Mouse (Mus musculus) adrenal gland, postnatal 25 days (tissue): Measurements from ENCODE around the gene B4galt3. TPM values are rescaled to one million over a fixed set of nuclear protein-coding genes. Genes with fewer than 3 reads are reported as not detected.
A peak's percentile ranks its signal among the peaks of the same experiment; 100 is the strongest.
"Not testable (repeated sequence)": the region's sequence is repeated elsewhere in the genome, so short reads cannot be mapped to it uniquely, and the experiment has no call there.

Source experiments
- DNase-seq: peaks from one replicate; pipeline ENCODE4 v3.0.0; 2021; ENCODE audit warnings: mixed read lengths
- total RNA-seq: library from RNA; stranded (reverse); gene quantifications from 2 replicates; pipeline ENCODE4 v1.2.3, GENCODE M21; 2021

The B4galt3 gene
- total RNA-seq, 1 experiment from 2014 or later: 38.1 TPM

DNA sequence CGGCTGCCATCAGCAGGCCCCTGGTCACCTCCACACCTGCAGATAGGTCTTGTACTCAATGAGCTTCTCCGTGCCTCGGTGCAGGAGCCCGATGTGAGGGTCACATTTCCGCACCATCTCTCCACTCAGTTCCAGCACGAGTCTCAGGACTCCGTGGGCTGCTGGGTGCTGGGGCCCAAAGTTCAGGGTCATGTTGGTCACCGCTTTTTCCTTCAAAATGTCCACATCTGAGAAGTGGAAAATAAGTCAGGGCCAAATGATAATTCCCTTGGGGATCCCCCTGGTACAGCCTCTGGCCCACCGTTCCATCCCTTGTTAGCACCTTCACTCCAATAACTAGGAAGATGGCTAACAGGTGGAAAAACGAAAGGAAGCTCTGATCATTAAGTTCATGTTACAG lies 29.2 kb upstream of the B4galt3 start:
- DNase-seq: no peak

DNA sequence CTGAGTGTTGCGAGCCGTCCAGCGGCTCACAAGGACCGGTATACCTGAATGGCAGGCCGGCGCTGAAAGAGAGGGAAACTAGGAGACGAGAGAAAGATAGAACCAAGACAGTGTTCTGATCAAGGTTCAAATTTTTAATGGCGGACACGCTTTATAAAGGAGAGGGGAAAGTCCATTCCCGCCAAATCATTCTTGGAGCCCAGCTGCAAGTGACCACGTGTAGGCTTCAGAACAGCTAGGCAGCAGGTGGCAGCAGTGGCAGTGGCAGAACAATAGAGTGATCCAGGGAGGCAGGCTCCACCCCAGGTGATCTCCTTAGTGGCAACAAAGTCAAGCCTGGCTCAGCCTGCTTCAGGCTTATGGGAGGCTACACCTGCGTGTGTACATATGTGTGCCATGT lies 28.2 kb upstream of the B4galt3 start:
- DNase-seq: not testable (repeated sequence)

DNA sequence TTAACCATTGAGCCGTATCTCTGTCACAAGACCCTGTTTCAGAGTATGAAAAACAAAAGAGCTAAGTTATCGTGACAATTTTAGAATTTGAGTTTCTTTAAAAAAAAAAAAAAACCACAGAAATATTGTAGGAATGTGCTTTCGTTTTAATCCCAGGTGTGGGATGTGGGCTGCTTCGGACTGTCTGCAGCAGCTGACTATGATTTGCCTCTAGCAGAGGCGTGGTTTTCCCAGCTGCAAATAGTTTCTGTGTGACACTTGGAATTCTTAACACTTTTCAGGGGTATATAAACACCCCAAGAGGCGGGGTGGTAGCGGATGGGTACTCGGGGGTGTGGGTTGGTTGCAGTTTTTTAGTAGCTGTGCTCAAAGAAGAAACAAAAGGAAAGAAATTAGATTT lies 24.8 kb upstream of the B4galt3 start:
- DNase-seq: no peak

DNA sequence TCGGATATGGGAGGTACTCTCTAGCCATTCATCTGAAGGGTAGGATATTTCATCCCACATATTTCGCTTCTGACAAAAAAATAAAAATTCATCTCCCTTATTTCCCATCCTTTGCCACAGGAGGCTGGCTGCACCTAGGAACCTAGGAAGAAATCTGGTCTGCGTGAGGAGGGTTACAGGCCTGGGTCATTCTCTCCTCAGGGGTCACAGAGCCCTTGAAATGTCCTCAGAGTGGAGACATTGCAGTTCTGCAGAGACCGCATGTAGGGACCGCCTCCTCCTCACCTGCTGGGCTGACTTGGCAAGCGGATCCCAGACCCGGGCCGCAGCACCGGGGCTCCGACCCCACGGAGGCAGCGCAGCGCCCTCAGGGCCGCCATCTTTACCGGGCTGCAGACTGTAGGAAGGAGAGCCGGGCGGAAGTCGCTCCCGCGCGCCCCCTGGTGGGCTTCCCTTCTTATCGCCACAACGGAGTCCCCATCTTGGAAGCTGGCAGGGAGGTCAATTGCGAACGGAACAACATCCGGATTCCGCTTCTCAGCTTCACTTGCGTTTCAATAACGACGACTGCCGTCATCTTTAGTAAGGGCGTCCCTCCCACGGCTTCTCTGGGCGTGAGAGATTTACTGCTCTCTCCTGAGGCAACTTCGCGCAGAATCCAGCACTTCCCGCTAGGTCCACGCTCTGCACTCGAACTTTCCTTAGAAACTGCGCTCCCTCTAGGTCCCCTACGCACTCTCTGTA lies 23.2 kb upstream of the B4galt3 start:
- peak; percentile 96 for DNase-seq

DNA sequence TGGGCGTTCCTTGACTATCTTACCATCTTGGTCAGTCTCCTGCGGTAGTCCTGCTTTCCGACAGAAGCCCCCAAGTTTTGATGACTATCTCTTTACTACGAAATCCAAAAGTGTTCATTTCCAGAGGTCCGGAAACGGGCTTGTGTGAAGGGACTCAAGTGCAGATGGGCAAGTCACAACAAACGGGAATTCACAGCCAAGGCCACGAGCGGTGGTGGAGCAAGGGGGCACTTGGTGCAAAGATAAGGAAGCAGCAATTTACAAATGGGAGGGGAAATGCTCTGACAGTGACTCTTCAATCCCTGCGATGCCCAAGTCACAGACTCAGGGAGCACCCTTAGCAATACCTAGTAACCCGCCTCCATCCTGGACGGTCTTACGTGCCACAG lies 22.7 kb upstream of the B4galt3 start:
- no peak for DNase-seq

DNA sequence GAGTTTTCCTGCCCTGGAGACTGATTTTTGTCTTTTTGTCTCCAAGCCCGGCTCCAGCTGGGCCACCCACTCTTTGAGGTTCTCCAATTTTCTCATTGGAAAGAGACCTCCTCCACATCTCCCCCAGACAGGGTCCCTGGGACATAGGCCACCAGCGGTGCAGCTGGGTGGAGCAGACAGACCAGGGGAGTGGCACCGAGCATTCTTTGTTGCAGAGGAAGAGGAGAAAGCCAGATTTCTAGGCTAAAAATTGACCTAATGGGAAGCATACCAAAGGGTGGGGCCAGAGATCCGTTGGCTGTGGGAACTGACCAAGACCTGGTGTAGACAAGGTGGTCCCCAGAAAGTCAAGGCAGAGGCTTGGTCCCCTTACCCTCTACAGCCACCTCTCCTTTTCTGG lies 22.2 kb upstream of the B4galt3 start:
- DNase-seq: no peak

DNA sequence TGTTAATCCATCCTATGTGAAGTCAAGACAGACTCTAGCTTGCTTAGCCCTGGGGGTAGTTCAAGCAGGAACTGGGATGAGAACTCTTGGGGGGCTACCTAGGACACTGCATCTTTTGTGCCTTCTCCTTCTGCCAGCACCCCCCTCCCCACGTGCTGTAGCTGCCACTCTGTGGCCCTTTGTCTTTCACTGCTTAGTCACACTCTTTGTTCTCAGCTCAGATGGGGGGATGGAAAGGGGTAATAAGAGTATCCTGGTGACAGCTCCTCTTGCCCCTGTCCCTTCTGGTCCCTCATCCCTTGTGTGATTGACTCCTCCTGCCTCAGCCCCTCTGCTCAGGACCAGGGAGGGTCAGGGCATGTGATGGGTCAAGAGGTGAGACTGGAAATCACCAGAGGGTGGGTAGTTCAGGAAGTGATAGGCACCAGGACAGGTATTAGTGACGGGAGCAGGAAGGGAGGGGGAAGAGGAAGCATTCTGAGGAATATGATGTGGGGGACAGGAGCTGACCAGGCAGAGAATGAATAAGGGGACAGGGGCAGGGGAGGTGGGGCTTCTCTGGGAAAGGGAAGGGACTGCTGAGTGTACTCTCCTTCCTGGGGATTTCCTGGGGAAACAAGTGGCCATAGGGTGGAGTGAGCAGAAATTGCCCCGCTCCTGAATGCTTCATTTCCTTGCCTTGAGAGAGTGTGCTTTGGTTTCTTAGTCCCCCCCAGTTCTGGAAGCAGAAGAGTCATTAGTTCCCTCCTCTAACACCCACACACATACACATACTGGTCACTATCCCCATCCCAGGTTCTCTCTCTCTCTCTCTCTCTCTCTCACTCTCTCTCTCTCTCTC lies 21.5 kb upstream of the B4galt3 start:
- no peak for DNase-seq

DNA sequence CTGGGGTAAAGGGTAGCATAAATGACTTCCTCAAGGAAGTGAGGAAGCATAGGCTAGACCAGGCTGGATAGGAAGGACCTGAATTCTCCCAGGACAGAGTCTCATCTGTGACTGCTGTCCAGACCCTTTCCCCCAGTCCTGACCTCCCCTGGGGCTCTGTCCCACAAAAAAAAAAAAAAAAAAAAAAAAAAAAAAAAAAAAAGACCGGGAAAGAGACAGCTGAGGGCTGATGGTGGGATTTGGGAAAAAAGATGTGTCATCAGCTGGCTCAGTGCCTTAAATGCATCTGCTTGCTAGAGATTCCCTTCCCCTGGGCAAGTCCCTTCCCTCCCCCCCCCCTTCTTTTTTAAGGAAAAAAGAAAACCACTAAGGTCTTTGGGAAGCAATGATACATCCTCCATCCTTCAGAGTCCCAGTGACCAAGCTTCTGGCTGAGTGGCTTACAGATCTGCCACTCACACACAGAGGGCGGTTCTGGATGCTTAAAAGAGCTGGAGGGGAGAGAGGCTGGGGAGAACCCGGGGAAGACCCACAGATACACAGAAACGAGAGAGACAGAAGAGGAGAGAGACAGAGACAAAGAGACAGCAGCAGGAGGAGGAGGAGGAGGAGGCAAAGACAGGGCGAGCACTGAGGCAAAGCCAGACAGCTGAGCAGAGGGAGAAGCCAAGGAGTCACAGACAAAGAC lies 20.1 kb upstream of the B4galt3 start, which contains the start of gene Adamts4:
Gene Adamts4, plus strand, starts transcription at position 509 of the 688 bp plus-strand sequence.
- DNase-seq: no peak

DNA sequence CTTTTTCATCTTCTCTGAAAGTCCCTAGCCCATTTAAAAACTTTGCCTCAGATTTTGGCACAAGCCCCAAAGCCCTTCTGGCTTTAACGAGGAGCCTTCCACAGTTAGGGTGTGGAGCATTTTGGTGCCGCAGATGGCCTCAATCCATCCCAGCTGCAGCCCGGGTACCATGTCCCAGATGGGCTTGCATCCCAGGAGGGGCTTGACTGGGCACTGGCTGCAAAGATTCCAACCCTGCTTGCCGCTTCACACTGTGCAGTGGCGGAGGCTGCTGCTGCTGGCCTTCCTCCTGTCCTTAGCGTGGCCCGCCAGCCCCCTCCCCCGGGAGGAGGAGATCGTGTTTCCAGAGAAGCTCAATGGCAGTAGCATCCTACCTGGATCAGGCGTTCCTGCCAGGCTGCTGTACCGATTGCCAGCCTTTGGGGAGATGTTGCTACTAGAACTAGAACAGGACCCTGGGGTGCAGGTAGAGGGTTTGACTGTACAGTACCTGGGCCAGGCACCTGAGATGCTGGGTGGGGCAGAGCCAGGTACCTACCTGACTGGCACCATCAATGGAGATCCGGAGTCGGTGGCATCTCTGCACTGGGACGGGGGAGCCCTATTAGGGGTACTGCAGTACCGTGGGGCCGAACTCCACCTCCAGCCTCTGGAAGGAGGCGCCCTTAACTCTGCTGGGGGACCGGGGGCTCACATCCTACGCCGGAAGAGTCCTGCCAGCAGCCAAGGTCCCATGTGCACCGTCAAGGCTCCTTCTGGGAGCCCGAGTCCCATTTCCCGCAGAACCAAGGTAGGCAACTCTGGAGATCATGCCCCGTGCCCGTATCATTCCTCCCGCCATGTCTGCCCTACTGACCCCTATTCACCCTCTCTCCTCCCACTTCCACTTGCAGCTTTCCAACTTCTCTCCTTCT lies 19.2 kb upstream of the B4galt3 start, which contains the start of gene Ndufs2:
Gene Ndufs2, minus strand, starts transcription at position 709 of the 914 bp plus-strand sequence.
- DNase-seq: no peak

DNA sequence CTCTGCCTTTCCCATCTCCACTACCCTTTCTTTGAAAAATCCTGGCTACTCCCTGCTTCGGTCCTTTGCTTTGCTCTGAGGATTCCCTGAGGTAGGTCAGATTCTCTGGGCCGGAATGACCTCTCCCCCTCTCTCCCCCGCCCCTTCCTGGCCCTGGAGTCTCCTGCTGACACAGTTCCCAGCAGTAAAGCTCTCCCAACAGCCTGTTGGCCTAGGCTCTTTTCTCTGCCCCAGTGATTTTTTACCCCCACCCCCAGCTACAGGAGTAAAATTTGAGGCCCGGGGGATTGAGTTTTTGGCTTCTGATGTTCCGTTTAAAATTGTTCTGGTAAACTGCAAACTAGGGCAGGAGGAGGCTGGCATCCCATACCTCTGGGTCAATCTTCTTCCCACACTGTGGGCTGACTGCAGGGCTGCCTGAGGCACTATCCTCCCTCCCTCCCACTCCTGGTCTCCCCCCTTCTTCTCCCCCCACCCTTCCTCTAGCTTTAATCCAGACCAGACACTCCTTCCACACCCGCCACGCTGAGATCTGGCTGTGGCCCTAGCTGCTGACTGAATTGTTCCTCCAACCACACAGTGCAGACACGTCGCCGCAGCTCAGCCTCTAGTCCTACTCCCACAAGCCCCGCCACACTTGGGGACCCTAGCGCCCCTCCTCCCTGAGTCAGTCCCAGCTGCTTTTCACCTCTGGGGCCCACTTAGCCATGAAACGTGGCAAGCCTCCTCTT lies 18.4 kb upstream of the B4galt3 start:
- DNase-seq: no peak

DNA sequence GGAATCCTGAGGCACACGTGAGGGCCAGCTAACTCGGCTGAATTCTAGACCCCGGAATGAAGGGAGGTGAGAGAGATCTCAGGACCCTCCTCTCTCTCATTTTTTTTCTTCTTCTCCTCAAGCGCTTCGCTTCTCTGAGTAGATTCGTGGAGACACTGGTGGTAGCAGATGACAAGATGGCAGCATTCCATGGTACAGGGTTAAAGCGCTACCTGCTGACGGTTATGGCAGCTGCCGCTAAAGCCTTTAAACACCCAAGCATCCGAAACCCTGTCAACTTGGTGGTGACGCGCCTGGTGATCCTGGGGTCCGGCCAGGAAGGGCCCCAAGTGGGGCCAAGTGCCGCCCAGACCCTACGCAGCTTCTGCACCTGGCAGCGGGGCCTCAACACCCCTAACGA lies 17.7 kb upstream of the B4galt3 start:
- no peak for DNase-seq

DNA sequence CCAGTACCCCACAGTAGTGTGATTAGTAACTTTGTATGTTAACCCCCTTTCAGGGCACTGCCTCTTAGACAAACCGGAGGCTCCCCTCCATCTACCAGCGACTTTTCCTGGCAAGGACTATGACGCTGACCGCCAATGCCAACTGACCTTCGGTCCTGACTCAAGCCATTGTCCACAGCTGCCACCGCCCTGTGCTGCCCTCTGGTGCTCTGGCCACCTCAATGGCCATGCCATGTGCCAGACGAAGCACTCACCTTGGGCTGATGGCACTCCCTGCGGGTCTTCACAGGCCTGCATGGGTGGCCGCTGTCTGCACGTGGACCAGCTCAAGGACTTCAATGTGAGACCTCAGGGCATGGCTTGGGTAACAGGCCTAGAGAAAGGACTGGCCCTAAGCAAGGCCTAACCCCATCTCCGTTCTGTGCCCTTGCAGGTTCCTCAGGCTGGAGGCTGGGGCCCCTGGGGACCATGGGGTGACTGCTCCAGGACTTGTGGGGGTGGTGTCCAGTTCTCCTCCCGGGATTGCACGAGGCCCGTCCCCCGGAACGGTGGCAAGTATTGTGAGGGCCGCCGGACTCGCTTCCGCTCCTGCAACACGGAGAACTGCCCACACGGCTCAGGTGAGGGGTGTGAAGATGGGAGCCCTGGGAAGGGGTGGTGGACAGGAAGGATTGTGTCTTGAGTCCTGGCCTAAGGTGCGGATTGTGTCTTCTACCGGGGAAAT lies 13.9 kb upstream of the B4galt3 start:
- peak; percentile 66 for DNase-seq

DNA sequence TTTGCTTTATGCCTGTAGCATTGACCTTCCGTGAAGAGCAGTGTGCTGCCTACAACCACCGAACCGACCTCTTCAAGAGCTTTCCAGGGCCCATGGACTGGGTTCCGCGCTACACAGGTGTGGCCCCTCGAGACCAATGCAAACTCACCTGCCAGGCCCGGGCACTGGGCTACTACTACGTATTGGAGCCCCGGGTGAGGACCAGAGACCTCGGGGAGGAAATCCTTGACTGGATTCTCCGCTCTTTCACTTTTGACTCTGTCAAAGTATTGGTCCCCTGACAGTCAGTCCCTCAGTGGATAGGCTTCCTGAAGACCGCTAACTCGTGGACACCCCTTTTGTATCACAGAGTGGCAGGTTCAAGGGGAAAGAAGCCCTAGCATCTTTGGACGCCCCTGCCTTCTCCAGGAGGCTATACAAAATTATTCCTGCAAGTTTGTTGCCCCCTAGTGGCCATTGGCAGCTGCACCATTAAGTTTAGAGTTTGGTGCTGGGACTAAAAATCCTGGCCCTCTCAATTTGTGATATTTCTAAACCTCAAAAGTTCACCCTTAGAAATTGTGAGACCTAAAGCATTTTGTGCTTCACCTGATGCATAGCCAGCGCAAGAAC lies 13.1 kb upstream of the B4galt3 start:
- DNase-seq: peak; percentile 52

DNA sequence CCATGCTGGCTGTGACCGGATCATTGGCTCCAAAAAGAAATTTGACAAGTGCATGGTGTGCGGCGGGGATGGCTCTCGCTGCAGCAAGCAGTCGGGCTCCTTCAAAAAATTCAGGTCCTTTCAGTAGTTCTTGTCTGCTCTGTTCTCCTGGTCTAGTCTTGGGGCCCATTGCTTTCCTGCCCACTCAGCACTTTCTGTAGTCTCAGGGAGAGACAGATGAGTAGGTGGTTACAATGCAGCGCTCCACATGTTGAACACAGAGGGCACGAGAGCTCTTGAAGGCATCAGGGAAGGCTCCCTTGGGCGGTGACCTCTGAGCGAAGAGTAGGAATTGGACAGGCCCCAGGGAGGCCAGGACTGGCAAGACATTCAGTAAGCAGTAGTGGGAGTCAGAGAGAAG lies 12.3 kb upstream of the B4galt3 start:
- no peak for DNase-seq

DNA sequence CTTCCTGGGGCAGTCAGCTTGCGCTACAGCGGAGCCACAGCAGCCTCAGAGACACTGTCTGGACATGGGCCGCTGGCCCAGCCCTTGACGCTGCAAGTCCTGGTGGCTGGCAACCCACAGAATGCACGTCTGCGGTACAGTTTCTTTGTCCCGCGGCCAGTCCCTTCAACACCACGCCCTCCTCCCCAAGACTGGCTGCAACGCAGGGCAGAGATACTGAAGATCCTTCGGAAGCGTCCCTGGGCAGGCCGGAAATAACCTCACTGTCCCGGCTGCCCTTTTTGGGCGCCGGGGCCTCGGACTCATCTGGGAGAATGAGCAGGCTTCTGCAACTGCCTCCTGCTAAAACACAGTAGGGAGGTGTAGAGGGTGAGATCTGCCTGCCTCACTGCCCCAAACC lies 11.2 kb upstream of the B4galt3 start:
- no peak for DNase-seq

DNA sequence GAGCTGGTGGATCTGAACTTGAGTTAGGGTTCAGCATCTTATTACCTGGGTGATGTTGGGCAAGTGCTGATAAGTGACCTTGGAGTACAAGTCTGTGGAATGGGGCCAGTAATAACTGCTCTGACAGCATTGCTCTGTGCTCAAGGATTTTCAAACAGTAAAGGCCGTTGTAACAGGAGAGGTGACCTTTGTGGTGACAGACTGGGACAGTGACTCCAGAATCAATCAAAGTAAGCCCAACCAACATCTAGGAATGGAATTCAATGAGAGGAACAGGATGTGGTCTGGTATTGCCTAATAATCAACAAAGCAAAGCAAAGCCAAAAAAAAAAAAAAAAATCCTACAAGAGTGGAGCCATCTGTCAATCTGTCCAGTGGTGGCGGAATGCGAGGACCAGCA lies 9.8 kb upstream of the B4galt3 start:
- no peak for DNase-seq

DNA sequence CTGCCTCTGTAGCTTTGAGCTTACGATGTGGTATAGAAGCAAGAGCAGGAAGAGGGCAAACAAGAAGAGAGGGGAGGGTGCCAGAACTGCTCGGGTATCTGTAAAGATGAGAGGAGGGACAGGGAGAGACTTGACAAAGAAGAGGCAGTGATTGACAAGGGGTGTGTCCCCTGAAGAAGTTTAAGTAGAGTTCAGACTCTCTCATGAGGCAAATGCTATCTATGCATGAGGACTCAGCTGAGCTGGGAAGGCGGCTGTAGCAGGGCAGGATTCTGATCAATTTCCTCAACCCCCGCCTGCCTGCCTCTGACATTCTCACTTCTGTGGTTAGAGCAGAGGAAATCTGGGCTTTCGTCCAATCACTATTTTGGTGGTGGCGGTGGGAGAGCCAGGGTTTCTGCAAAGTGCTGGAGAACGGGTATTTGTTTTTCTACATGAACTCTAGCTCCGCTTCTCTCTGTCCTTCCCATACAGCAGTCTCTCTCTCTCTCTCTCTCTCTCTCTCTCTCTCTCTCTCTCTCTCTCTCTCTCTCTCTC lies 7.5 kb upstream of the B4galt3 start:
- DNase-seq: no peak

DNA sequence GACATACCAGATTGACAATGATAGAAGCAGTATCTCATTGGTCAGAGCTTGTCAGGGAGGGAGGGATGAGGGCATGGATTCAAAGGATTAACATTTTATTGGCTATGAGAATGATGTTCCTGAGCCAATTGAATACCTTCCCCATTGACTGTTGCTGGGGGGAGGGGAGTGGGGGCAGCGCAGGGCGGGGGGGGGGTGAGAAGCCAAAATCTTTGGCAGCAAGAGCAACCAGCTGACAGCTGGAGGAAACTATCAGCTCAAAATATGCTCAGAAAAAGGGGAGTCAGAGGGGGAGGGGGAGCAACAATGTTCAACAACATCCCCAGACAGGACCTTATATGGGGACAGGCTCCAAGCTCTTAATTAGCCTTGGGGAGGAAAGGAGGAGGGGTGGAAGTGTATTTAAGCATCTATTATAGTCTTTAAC lies 6.9 kb upstream of the B4galt3 start:
- no peak for DNase-seq

DNA sequence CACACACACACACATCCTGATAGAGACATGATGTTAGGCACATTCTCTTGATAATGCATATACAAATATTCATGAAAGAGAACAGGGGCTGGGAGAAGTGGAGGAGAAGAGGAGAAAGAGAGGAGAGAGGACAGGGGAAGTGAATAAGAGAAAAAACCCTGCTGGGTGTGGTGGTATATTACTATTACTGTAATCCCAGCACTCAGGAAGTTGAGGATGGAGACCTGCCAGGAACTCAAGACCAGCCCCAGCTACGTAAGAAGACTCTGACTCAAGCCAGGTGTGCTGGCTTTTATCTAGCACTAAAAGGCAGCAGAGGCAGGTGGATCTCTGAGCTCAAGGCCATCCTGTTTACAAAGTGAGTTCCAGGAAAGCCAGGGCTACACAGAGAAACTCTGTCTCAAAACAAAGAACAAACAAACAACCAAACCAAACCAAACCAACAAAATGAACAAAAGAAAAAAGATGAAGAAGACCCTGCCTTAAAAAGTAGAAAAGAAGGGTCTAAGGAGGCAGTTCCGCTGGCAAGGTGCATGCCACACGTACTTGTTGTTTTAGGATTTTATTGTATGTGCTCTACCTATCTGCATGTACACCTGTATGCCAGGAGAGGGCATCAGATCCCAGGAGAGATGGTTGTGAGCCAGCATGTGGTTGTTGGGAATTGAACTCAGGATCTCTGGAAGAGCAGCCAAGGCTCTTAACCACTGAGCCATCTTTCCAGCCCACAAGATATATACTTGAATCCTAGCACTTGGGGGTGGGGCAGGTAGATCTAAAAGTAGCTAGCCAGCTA lies 6.3 kb upstream of the B4galt3 start:
- no peak for DNase-seq
